Mouse (Mus musculus) CH12.LX (cell line): ENCODE measurements around the gene Cachd1. TPM values are rescaled to one million over a fixed set of nuclear protein-coding genes. Genes with fewer than 3 reads are reported as not detected.

Source experiments
- DNase-seq: peaks from one replicate; pipeline ENCODE4 v3.0.0-alpha.2; 2013; ENCODE audit errors: extremely low read depth
- H3K27ac ChIP-seq: 2 replicates; pipeline ENCODE4 v1.5.1; 2012; ENCODE audit warnings: low read depth, mild to moderate bottlenecking, control low read depth, moderate library complexity; ENCODE audit not compliant: insufficient read depth
- H3K27me3 ChIP-seq: replicated peaks from 2 replicates; pipeline ENCODE3; 2012; ENCODE audit warnings: inconsistent platforms
- H3K36me3 ChIP-seq, 2 experiments: replicated peaks in 1 of 2; 2 replicates each; pipeline versions ENCODE3 to v1.6.1; 2012; ENCODE audit warnings: inconsistent platforms in 1 of 2, low read length in 1 of 2, mild to moderate bottlenecking in 1 of 2, mixed read lengths in 1 of 2, moderate library complexity in 1 of 2; ENCODE audit not compliant: control insufficient read depth in 1 of 2, insufficient read depth in 1 of 2
- H3K4me1 ChIP-seq, 2 experiments: 2 replicates each; pipeline ENCODE4 v1.6.1; 2012; ENCODE audit warnings: inconsistent platforms in 1 of 2, moderate library complexity in 1 of 2; ENCODE audit not compliant: insufficient read depth in 2 of 2, control insufficient read depth in 1 of 2
- H3K4me2 ChIP-seq: 2 replicates; pipeline ENCODE4 v1.6.1; 2012; ENCODE audit warnings: low read depth, mild to moderate bottlenecking, control low read depth; ENCODE audit not compliant: poor library complexity, insufficient read depth, severe bottlenecking
- H3K4me3 ChIP-seq, 3 experiments: fragments of 150-350 bp in 1 of 3; sonication (generic) in 1 of 3; replicated peaks in 1 of 3; 2 replicates each; pipeline versions ENCODE3 to v1.5.1; 2011 to 2012; ENCODE audit warnings: low read depth in 2 of 3, low read length in 2 of 3, mild to moderate bottlenecking in 2 of 3, moderate library complexity in 2 of 3, control low read depth in 1 of 3, improper control_type of control experiment in 1 of 3, inconsistent platforms in 1 of 3, mixed read lengths in 1 of 3; ENCODE audit not compliant: poor library complexity in 1 of 3
- H3K79me2 ChIP-seq: replicated peaks from 2 replicates; pipeline ENCODE4 v1.6.1; 2012; ENCODE audit warnings: mild to moderate bottlenecking, moderate library complexity; ENCODE audit not compliant: control insufficient read depth, poor library complexity, insufficient read depth, severe bottlenecking; ENCODE audit errors: extremely low read depth
- H3K9ac ChIP-seq: 2 replicates; pipeline ENCODE4 v1.6.1; 2012; ENCODE audit warnings: low read depth, mild to moderate bottlenecking, control low read depth, moderate library complexity; ENCODE audit not compliant: insufficient read depth
- H3K9me3 ChIP-seq: replicated peaks from 2 replicates; pipeline ENCODE3; 2012; ENCODE audit warnings: low read length, inconsistent platforms, mixed read lengths
- CHD1 ChIP-seq: IDR thresholded peaks from 2 replicates; pipeline ENCODE4 v1.6.1; 2012; ENCODE audit warnings: low read depth, low read length, improper control_type of control experiment, inconsistent platforms
- CTCF ChIP-seq, 2 experiments: IDR thresholded peaks in 1 of 2; conservative IDR thresholded peaks in 1 of 2; 2 replicates each; pipeline ENCODE4 v1.5.1; 2011 to 2012; ENCODE audit warnings: low read depth in 2 of 2, low read length in 2 of 2, improper control_type of control experiment in 1 of 2, inconsistent platforms in 1 of 2, mild to moderate bottlenecking in 1 of 2, moderate library complexity in 1 of 2
- EP300 ChIP-seq: IDR thresholded peaks from 2 replicates; pipeline ENCODE4 v1.6.1; 2011; ENCODE audit warnings: low read length, improper control_type of control experiment
- GABPA ChIP-seq: IDR thresholded peaks from 2 replicates; pipeline ENCODE4 v1.6.1; 2012; ENCODE audit warnings: low read depth, low read length, improper control_type of control experiment, inconsistent platforms; ENCODE audit not compliant: insufficient replicate concordance
- HCFC1 ChIP-seq: IDR thresholded peaks from 2 replicates; pipeline ENCODE4 v1.6.1; 2012; ENCODE audit warnings: low read depth, mild to moderate bottlenecking, inconsistent platforms, low read length, improper control_type of control experiment
- IRF4 ChIP-seq: IDR thresholded peaks from 2 replicates; pipeline ENCODE4 v1.6.1; 2014; ENCODE audit warnings: low read depth, mild to moderate bottlenecking, inconsistent platforms, low read length, improper control_type of control experiment
- JUND ChIP-seq: conservative IDR thresholded peaks from 2 replicates; pipeline ENCODE4 v1.6.1; 2011; ENCODE audit warnings: low read depth, low read length, improper control_type of control experiment
- MAX ChIP-seq: IDR thresholded peaks from 2 replicates; pipeline ENCODE4 v1.6.1; 2011; ENCODE audit warnings: low read length, improper control_type of control experiment
- MEF2A ChIP-seq: IDR thresholded peaks from 2 replicates; pipeline ENCODE4 v1.6.1; 2014; ENCODE audit warnings: low read depth, mild to moderate bottlenecking, inconsistent platforms, low read length, improper control_type of control experiment, borderline replicate concordance
- MXI1 ChIP-seq: IDR thresholded peaks from 2 replicates; pipeline ENCODE4 v1.6.1; 2011; ENCODE audit warnings: mild to moderate bottlenecking, low read depth, low read length, improper control_type of control experiment
- MYC ChIP-seq: IDR thresholded peaks from 2 replicates; pipeline ENCODE4 v1.6.1; 2011; ENCODE audit warnings: low read depth, mild to moderate bottlenecking, improper control_type of control experiment, low read length
- RAD21 ChIP-seq: IDR thresholded peaks from 2 replicates; pipeline ENCODE4 v1.6.1; 2011; ENCODE audit warnings: low read depth, mild to moderate bottlenecking, low read length, improper control_type of control experiment, moderate library complexity
- RCOR1 ChIP-seq: conservative IDR thresholded peaks from 2 replicates; pipeline ENCODE4 v1.6.1; 2012; ENCODE audit warnings: low read depth, mild to moderate bottlenecking, inconsistent platforms, low read length, improper control_type of control experiment
- SMC3 ChIP-seq: IDR thresholded peaks from 2 replicates; pipeline ENCODE4 v1.6.1; 2011; ENCODE audit warnings: low read depth, low read length, improper control_type of control experiment
- TCF12 ChIP-seq: IDR thresholded peaks from 2 replicates; pipeline ENCODE4 v1.6.1; 2014; ENCODE audit warnings: low read depth, mild to moderate bottlenecking, inconsistent platforms, low read length, improper control_type of control experiment
- UBTF ChIP-seq: IDR thresholded peaks from 2 replicates; pipeline ENCODE4 v1.6.1; 2012; ENCODE audit warnings: low read depth, mild to moderate bottlenecking, inconsistent platforms, low read length, improper control_type of control experiment, moderate library complexity
- USF1 ChIP-seq: IDR thresholded peaks from 2 replicates; pipeline ENCODE4 v1.6.1; 2014; ENCODE audit warnings: low read depth, mild to moderate bottlenecking, inconsistent platforms, low read length, improper control_type of control experiment
- USF2 ChIP-seq: conservative IDR thresholded peaks from 2 replicates; pipeline ENCODE4 v1.6.1; 2011; ENCODE audit warnings: low read depth, low read length, improper control_type of control experiment
- ZC3H11A ChIP-seq: IDR thresholded peaks from 2 replicates; pipeline ENCODE4 v1.6.1; 2012; ENCODE audit warnings: low read depth, mild to moderate bottlenecking, inconsistent platforms, low read length, improper control_type of control experiment
- ZKSCAN1 ChIP-seq: IDR thresholded peaks from 2 replicates; pipeline ENCODE4 v1.6.1; 2012; ENCODE audit warnings: low read depth, inconsistent platforms, low read length, improper control_type of control experiment, borderline replicate concordance
- dilution Hi-C: fragments of 300-500 bp; cut with MboI; formaldehyde crosslinking; loops from 2 replicates; pipeline ENCODE4 v1.14.3; 2020; ENCODE audit warnings: low sequenced_read_pairs; ENCODE audit not compliant: extremely low pct_unique_long_range_greater_than_20kb, extremely low pct_ligation_motif_present
- in situ Hi-C: fragments of 300-500 bp; cut with MboI; formaldehyde crosslinking; loops from 3 replicates; pipeline ENCODE4 v1.14.3; 2019; ENCODE audit warnings: low sequenced_read_pairs, low pct_ligation_motif_present, low pct_unique_long_range_greater_than_20kb, mixed read lengths
- polyA plus RNA-seq: library from polyadenylated mRNA; unstranded; fragments of >175 nt; gene quantifications from 2 replicates; pipeline ENCODE4 v1.2.1, GENCODE M21; 2012; ENCODE audit warnings: low read depth; ENCODE audit not compliant: insufficient read length
- total RNA-seq, 2 experiments: library from RNA; depleted of rRNA; stranded (reverse); fragments of 300-350 nt in 1 of 2; fragments of >200 nt in 1 of 2; gene quantifications; 2 replicates each; pipeline ENCODE4 v1.2.3; 2012 to 2014

The Cachd1 gene
- total and polyA plus RNA-seq, 3 experiments: 0.13 to 0.24 (median 0.20) TPM

DNA sequence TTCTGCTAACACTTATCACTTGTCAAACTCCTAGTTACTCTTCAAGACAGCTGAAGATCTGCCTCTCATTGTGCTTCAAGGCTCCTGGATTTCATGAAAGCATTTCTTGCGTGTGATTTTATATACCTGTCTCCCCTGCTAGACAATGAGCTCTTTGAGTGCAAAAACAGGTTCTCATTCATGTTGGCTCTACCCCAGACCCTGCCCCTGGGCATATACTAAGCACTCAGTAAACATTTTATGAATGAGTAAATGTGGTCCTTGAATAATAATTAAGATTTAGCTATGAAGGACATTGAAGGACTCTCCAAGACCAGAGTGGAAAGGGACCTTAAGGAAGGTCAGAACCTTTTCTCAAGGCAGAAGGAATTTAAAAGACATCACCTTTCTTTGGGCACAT is 16.9 kb upstream of the Cachd1 start:
- dilution Hi-C loops: no loop called here
- no peak for TF ChIP-seq RAD21
- TF ChIP-seq MXI1: no peak
- TF ChIP-seq TCF12: no peak
- no peak for TF ChIP-seq CHD1
- no peak for TF ChIP-seq JUND
- TF ChIP-seq GABPA: no peak
- no peak for TF ChIP-seq USF2
- TF ChIP-seq SMC3: no peak
- H3K9me3 ChIP-seq: peaks cover 32% of the 10 kb centered on the region
- in situ Hi-C loops: no loop called here
- no peaks in the 10 kb centered on the region for H3K27me3 ChIP-seq
- no peak for DNase-seq
- no peak overlapping the region for H3K4me3 ChIP-seq
- no peak overlapping the region for H3K9ac ChIP-seq
- no peaks in the 10 kb centered on the region for H3K4me1 ChIP-seq
- no peak overlapping the region for H3K4me2 ChIP-seq
- no peaks in the 10 kb centered on the region for H3K36me3 ChIP-seq
- no peaks in the 10 kb centered on the region for H3K79me2 ChIP-seq
- no peak overlapping the region for H3K27ac ChIP-seq

DNA sequence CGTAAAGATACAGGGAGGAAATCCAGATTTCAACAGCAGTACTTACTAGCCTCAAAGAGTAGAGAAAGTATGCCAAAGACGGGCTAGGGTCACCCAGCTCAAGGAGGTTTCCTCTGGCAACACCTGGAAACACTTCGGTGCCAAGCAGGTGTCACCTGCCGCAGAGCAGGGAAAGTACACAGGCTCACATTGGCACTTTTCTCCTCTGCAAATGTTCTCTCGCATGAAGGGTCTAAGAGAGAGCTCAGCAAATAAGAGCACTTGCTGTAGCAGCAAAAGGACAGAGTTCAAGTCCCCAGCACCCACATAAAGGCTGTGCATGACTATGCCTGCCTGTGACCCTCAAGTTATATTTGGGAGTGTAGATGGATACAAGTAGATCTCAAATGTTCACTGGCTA is 16.1 kb upstream of the Cachd1 start:
- in situ Hi-C loops (no loop called here), dilution Hi-C loops (no loop called here)
- no peak for DNase-seq
- H3K4me1 ChIP-seq: no peaks in the 10 kb centered on the region
- no peak overlapping the region for H3K27ac ChIP-seq
- H3K4me3 ChIP-seq: no peak overlapping the region
- no peak overlapping the region for H3K9ac ChIP-seq
- peaks cover 32% of the 10 kb centered on the region for H3K9me3 ChIP-seq
- no peak overlapping the region for H3K4me2 ChIP-seq
- no peaks in the 10 kb centered on the region for H3K27me3 ChIP-seq
- H3K36me3 ChIP-seq: no peaks in the 10 kb centered on the region
- TF ChIP-seq IRF4: no peak
- TF ChIP-seq RCOR1: no peak
- no peak for TF ChIP-seq MAX
- no peak for TF ChIP-seq USF1
- H3K79me2 ChIP-seq: no peaks in the 10 kb centered on the region

DNA sequence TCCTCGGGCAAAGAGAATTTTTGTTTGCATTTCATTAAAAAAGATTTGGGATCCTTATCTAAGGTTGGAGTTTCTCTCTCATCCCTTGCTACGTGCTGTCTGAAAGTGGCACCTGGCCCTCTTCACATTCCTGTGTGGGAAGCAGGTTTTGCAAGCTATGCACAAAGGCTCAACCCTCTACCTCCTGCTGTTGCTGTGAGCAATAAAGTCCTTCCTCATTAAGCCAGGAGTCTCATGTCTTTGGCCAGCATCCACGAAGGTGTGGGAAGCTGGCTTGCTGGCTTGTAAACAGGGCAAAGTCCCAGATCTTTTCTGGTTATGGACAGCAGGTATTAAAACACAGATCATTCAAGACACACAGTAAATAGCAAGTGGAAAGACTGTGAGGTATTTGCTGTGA is 7.9 kb upstream of the Cachd1 start:
- Histone ChIP-seq H3K9me3 (peaks cover 29% of the 10 kb centered on the region), H3K4me3 (no peak overlapping the region), H3K4me1 (no peaks in the 10 kb centered on the region), H3K9ac (no peak overlapping the region), H3K27me3 (no peaks in the 10 kb centered on the region), H3K36me3 (no peaks in the 10 kb centered on the region), H3K4me2 (no peak overlapping the region), H3K79me2 (no peaks in the 10 kb centered on the region), H3K27ac (no peak overlapping the region)
- no peak for DNase-seq
- TF ChIP-seq MYC: no peak
- TF ChIP-seq ZC3H11A: no peak
- TF ChIP-seq CTCF (conservative IDR thresholded peaks at IDR 0.05 in 1 of 2, IDR thresholded peaks at IDR 0.05 in 1 of 2; ENCODE audit: low read depth in 2 of 2, low read length in 2 of 2): no peak
- no peak for TF ChIP-seq CHD1
- TF ChIP-seq ZKSCAN1: no peak
- TF ChIP-seq UBTF: no peak
- TF ChIP-seq EP300: no peak
- no peak for TF ChIP-seq IRF4
- TF ChIP-seq HCFC1: no peak
- TF ChIP-seq MEF2A: no peak
- no peak for TF ChIP-seq USF2
- in situ Hi-C loops: no loop called here
- dilution Hi-C loops: no loop called here
